Mouse (Mus musculus) adrenal gland, postnatal 14 days (tissue): ENCODE data around the gene Macrod1. TPM values are rescaled to one million over a fixed set of nuclear protein-coding genes. Genes with fewer than 3 reads are reported as not detected.

Experiments used
- DNase-seq: peaks from one replicate; pipeline ENCODE4 v3.0.0; 2021; ENCODE audit warnings: mixed read lengths
- total RNA-seq: library from RNA; stranded (reverse); gene quantifications from 2 replicates; pipeline ENCODE4 v1.2.3, GENCODE M21; 2021

The Macrod1 gene
- total RNA-seq, 1 experiment from 2014 or later: 118 TPM

- DNase-seq: peak; percentile 21
Observed at GRCm38 (mm10) chr19:7081516-7082266, 25.1 kb downstream of the Macrod1 start.

DNA sequence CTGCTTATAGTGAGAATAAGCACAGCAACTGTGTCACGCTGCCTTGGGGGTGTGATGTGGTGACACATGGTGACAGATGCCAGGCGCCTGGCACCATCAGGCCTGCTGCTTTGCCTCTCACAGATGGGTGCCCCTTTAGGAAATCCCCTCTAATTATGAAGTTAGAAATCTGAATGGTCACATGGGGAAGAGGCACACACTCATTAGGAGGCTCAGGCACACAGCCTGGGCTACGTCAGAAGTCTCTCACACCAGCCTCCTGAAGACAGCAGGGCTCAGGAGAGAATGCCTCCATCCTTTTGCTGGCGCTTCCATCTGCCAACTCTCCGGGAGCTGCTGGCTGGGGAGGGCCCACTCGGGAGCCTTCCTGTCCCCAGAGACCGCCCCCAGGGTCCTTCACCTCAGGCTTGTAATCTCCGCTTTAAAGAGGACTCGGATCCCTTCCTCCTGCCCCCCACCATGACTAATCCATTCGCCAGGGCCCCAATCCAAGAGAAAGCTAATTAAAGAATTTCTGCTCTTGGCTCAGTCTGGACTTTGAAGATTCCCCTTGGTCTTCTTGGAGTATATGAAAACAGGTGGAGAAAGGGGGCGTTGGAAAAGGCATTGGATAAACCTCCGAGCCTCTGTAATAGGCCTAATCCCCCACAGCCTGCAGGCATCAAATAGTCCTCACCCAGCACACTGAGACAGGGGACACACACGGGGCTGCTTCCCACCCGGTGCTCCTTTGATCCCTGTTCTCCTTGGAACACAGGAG, 26.6 kb downstream of the Macrod1 start:
- no peak for DNase-seq

GRCm38 (mm10) chr19:7084734-7085133, 28.1 kb downstream of the Macrod1 start:
- no peak for DNase-seq

GRCm38 (mm10) chr19:7088558-7088957, 31.9 kb downstream of the Macrod1 start:
- no peak for DNase-seq

GRCm38 (mm10) chr19:7089050-7089449, 32.4 kb downstream of the Macrod1 start:
- no peak for DNase-seq

- peak; percentile 25 for DNase-seq
Observed at GRCm38 (mm10) chr19:7089842-7090251, 33.2 kb downstream of the Macrod1 start.

GRCm38 (mm10) chr19:7090369-7091064, 33.9 kb downstream of the Macrod1 start:
- no peak for DNase-seq

DNA sequence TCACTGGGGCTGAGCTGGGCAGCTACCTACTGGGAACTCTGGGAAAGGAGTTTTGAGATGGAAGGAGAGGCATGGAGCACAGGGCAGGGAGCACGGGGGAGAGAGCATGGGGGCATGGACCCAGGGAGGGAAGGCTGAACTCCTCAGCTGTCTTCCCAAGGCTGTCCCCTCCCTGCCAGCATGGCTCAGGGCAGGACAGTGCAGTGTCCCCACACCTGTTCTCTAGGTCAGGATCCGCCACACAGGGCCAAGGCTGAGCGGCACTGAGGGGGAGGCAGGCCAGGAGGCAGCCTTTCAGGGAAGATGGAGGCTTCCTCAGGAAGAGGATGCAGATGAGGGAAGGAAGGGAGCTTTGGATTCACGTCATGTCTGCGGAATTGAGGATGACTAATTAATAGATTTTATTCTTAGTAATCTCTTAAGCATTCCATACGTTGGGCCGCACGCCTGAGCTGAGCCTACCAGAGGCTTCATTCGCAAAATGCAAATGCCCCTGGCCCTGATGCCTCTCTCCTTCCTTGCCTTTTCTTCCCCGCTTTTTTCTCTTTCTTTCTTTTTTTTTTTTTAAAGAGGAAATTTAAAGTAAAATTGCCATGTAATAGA, 34.9 kb downstream of the Macrod1 start:
- DNase-seq: no peak

- no peak for DNase-seq
Observed at GRCm38 (mm10) chr19:7092756-7093155, 36.1 kb downstream of the Macrod1 start.

DNA sequence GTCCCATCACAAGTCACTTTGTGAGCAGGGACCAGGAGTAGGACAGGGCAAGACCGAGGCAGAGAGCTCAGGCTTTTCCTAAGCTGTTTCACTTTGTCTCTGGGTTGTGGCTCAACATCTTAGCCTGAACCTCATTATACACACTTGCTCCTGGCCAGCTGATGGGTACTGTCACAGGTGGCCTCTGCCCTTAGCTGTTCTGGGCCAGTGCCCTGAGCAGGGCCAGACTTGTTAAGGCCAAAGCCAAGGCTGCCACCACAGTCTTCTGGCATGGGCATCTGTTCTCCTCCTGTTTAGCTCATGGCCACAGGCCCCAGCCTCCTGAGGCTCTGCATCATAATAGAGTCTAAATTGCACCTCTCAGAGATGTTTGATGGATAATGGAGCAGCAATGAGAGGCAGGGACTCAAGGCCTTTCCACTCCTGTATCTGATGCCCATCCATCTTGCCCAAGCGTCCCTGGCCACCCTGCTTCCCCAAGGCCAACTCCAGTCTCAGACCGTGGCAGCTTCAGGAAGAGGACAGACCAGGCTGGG, 43.1 kb downstream of the Macrod1 start:
- peak; percentile 54 for DNase-seq

- no peak for DNase-seq
Observed at GRCm38 (mm10) chr19:7102039-7102438, 45.4 kb downstream of the Macrod1 start.

DNA sequence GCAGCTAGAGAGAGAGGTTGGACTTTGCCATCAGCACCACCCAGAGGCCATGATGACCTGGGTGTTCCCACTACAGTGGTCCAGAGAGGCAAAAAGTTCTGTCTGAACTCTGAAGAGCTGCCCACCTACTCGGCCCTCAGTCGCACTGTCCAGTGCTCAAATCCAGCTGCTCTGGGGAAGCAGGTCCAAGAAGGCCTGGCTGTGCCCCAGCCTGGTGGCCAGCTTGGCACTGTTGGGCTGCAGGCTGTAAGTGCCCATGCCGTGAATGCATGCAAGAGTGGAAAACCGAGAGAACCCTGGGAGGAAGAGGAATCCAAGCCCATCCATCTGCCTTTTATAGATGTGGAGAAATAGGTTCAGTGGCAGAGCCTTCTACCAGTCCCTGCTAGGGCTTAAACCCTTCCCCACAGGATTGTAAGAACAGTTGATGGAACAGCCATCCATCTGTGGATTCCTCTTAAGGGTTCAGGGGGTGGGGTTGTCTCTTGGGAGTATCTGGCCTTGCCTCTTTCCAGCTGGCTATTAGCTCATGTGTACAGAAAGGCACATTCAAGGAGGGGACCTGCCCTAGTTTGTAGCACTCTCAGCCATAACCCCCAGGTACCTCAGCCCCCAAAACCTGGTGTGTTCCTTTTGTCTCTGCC, 46.9 kb downstream of the Macrod1 start:
- DNase-seq: no peak

GRCm38 (mm10) chr19:7103993-7104401, 47.4 kb downstream of the Macrod1 start:
- DNase-seq: no peak

- no peak for DNase-seq
Observed at GRCm38 (mm10) chr19:7105544-7105943, 48.9 kb downstream of the Macrod1 start, which contains the start of gene Flrt1. TSS of gene Flrt1 (minus strand) at chr19:7105729.

GRCm38 (mm10) chr19:7106566-7106965, 50.0 kb downstream of the Macrod1 start:
- DNase-seq: no peak

DNA sequence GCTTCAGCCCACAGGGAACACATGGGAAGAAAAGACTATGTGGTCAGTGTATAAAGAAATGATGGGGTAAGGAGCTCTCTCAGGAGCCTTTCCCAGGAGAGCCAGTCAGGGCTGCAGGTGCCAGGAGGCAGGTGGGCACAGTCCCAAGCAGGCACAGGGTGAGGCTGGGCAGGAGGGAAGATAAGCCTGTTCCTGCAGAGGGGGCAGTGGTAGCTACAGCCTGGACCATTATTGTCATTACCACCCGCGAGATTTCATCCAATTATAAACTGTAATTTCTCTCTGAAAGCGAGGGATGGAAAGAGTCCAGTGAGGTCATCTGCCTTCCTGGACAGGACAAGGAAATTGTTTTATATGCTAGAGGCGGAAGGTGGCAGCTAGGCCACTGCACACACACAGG, 50.6 kb downstream of the Macrod1 start:
- DNase-seq: peak; percentile 45

DNA sequence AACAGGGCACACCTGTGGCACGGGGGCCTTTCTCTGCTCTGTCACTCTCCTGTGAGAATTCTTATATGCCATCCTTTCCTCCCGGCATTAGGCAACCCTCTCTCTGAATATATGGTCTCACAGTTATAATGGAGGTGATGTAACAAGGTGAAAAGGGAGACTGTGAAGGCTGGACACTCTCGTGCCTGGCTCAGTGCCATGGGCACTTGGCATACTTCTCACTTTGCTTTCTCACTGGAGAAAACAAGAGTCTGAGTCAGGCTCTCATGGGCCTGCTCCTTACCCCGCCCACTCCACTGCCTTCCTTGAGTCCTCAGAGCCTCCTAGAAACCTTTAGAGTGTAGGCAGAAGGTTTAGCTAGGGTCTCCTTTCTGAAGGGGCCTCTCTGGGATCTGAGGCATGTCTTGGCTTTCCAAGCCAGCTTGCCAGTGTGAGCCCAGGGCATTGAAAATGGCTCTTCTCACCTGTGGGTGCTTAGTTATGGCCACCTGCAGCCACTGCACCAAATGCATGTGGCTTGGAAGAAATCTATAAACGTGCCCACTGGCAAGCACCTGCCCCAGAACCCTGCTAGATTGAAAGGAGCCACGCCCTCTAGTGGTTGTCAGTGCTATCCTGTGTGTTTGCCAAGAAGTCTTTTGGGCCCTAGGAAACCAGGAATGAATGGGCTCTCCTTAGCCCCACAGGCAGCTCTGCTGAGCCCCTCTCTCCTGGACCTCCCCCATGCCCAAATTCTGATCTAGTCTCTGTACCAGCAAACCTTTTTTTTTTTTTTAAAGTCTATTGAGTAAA, 51.7 kb downstream of the Macrod1 start:
- peak; percentile 68 for DNase-seq

GRCm38 (mm10) chr19:7110097-7110496, 53.5 kb downstream of the Macrod1 start:
- DNase-seq: no peak

- DNase-seq: no peak
Observed at GRCm38 (mm10) chr19:7110875-7111274, 54.3 kb downstream of the Macrod1 start.

DNA sequence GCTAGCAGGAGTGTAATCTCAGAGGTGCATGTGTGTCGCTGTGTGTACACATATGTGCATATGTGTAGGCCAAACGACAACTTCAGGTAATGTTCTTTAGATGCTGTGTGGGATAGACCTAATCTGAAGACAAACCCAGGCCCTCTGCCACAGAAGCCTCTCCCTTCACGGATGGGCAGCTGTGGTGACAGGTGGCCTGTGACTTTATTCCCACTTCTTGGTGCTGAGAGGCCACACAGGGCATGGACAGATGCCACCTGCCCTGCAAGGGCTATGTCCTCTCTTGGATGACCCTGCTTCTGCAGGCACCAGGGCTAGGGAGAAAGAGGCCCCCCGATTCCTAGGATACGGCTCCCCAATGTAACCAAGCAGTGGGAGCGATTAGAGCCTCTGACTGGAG, 54.7 kb downstream of the Macrod1 start:
- no peak for DNase-seq

DNA sequence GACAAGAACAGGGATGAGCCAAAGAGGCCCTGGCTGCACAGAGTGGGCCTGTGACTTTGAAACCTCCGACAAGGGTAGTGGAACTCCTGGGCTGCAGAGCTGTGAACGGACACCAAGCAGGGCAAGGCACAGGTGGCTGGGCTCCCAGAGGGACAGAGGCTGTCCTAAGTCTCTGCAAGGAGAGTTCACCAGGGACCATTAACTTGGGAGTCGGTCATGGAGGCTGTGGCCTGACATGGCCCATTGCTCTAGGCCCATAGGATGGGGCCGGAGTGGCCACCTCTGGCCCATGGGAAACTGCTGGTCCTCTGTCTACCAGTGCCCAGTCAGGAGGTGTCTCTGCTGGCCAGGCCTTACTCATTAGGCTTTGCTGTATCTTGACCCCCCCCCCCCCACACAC, 55.1 kb downstream of the Macrod1 start:
- DNase-seq: no peak
